Mouse (Mus musculus): Measurements from ENCODE around the gene Def8.

The Def8 gene

GRCm38 (mm10) chr8:123478456-123479218, 55.3 kb downstream of the Def8 start:
- POLR2A ChIA-PET = interaction anchor here in 3 of 4 experiments (0.6 to 2.7 kb wide), 35 partner anchors 8 to 907 kb away, joined by 3 to 16 read pairs (median 4); partner anchors contain the start of genes Gas8 (in 3 of the 3), Dbndd1 (in 2 of the 3), Mc1r (in 2 of the 3) and Tcf25 (in 1 of the 3)
- CTCF ChIA-PET = interaction anchor here in 2 of 4 experiments (0.6 to 2.0 kb wide), 3 partner anchors 22 to 36 kb away, joined by 3 to 7 read pairs (median 5); no protein-coding TSS in a partner anchor

GRCm38 (mm10) chr8:123482627-123483026, 59.3 kb downstream of the Def8 start:
- ChIA-PET POLR2A (interaction anchor here in 2 of 4 experiments (0.9 to 1.8 kb wide), 10 partner anchors 13 to 82 kb away, joined by 3 to 10 read pairs (median 4); partner anchors contain the start of gene Gas8 (in 1 of the 2)), CTCF (interaction anchor here in 3 of 4 experiments (0.6 to 2.2 kb wide), 9 partner anchors 25 to 301 kb away, joined by 3 to 13 read pairs (median 4); no protein-coding TSS in a partner anchor)

GRCm38 (mm10) chr8:123491280-123492075, 68.2 kb downstream of the Def8 start:
- POLR2A ChIA-PET = interaction anchor here in 1 of 4 experiments (1.0 kb wide), 1 partner anchor 13 kb away, joined by 4 read pairs; the partner anchor contains the start of gene Afg3l1
- CTCF ChIA-PET = no interaction called here

GRCm38 (mm10) chr8:123492898-123493297, 69.6 kb downstream of the Def8 start:
- ChIA-PET POLR2A (interaction anchor here in 1 of 4 experiments (1.0 to 1.5 kb wide), 2 partner anchors 15 to 22 kb away, joined by 4 read pairs; partner anchors contain the start of genes Afg3l1 and Dbndd1), CTCF (no interaction called here)

GRCm38 (mm10) chr8:123497699-123498098, 74.4 kb downstream of the Def8 start:
- POLR2A ChIA-PET = interaction anchor here in 2 of 4 experiments (1.0 to 1.5 kb wide), 4 partner anchors 8 to 19 kb away, joined by 3 to 5 read pairs (median 4); no protein-coding TSS in a partner anchor
- CTCF ChIA-PET = interaction anchor here in 1 of 4 experiments (0.5 kb wide), 1 partner anchor 12 kb away, joined by 3 read pairs; no protein-coding TSS in a partner anchor

- CTCF ChIA-PET = interaction anchor here in 2 of 4 experiments (1.0 to 1.2 kb wide), 2 partner anchors 16 kb away, joined by 3 to 5 read pairs; partner anchors contain the start of gene Dbndd1 (in 2 of the 2)
- POLR2A ChIA-PET = interaction anchor here in 1 of 4 experiments (1.0 kb wide), 2 partner anchors 16 to 21 kb away, joined by 3 read pairs; partner anchors contain the start of gene Afg3l1
These were observed 75.6 kb downstream of the Def8 start for GRCm38 (mm10) chr8:123498963-123499362.

- ChIA-PET CTCF (interaction anchor here in 2 of 4 experiments (1.0 to 1.2 kb wide), 2 partner anchors 15 to 16 kb away, joined by 3 to 5 read pairs; partner anchors contain the start of gene Dbndd1 (in 2 of the 2)), POLR2A (interaction anchor here in 1 of 4 experiments (1.0 to 3.2 kb wide), 3 partner anchors 10 to 22 kb away, joined by 3 to 14 read pairs (median 6); partner anchors contain the start of gene Afg3l1)
These were observed 76.2 kb downstream of the Def8 start for GRCm38 (mm10) chr8:123499556-123499955.

- ChIA-PET CTCF (interaction anchor here in 2 of 4 experiments (0.5 to 1.6 kb wide), 3 partner anchors 13 to 563 kb away, joined by 3 to 5 read pairs (median 4); partner anchors contain the start of gene Dbndd1 (in 2 of the 2)), POLR2A (interaction anchor here in 2 of 4 experiments (0.6 to 6.6 kb wide), 4 partner anchors 12 to 53 kb away, joined by 3 to 49 read pairs (median 8); partner anchors contain the start of genes Dbndd1 (in 1 of the 2) and Gas8 (in 1 of the 2))
These were observed 78.9 kb downstream of the Def8 start for GRCm38 (mm10) chr8:123502192-123502591.

- ChIA-PET POLR2A (interaction anchor here in 3 of 4 experiments (0.8 to 6.6 kb wide), 3 partner anchors 10 to 11 kb away, joined by 4 to 49 read pairs (median 5); partner anchors contain the start of gene Dbndd1 (in 2 of the 3)), CTCF (interaction anchor here (0.5 to 1.0 kb wide), 5 partner anchors 11 to 125 kb away, joined by 3 to 5 read pairs (median 4); partner anchors contain the start of gene Dbndd1 (in 3 of the 4))
These were observed 80.6 kb downstream of the Def8 start for GRCm38 (mm10) chr8:123503801-123504467.

GRCm38 (mm10) chr8:123504591-123505195, 81.4 kb downstream of the Def8 start:
- ChIA-PET CTCF (interaction anchor here in 1 of 4 experiments (1.1 kb wide), 1 partner anchor 280 kb away, joined by 3 read pairs; no protein-coding TSS in a partner anchor), POLR2A (interaction anchor here in 1 of 4 experiments (1.7 to 6.6 kb wide), 2 partner anchors 10 to 22 kb away, joined by 5 to 49 read pairs; partner anchors contain the start of gene Dbndd1)

GRCm38 (mm10) chr8:123505267-123505666, 81.9 kb downstream of the Def8 start:
- POLR2A ChIA-PET = interaction anchor here in 1 of 4 experiments (1.4 to 6.6 kb wide), 3 partner anchors 9 to 23 kb away, joined by 4 to 49 read pairs (median 5); partner anchors contain the start of gene Dbndd1

GRCm38 (mm10) chr8:123505695-123506094, 82.4 kb downstream of the Def8 start:
- ChIA-PET POLR2A (interaction anchor here in 2 of 4 experiments (0.5 to 6.6 kb wide), 7 partner anchors 8 to 314 kb away, joined by 3 to 49 read pairs (median 4); partner anchors contain the start of gene Dbndd1 (in 2 of the 2)), CTCF (interaction anchor here in 3 of 4 experiments (0.5 to 1.8 kb wide), 4 partner anchors 9 to 279 kb away, joined by 3 to 7 read pairs (median 4); partner anchors contain the start of gene Dbndd1 (in 2 of the 3))

More at GRCm38 (mm10) chr8:123505267-123505666, 81.9 kb downstream of the Def8 start:
- CTCF ChIA-PET = interaction anchor here in 3 of 4 experiments (0.5 to 1.8 kb wide), 4 partner anchors 10 to 279 kb away, joined by 3 to 7 read pairs (median 4); partner anchors contain the start of gene Dbndd1 (in 2 of the 3)

GRCm38 (mm10) chr8:123507153-123507552, 83.8 kb downstream of the Def8 start:
- CTCF ChIA-PET = interaction anchor here in 2 of 4 experiments (0.6 to 1.8 kb wide), 4 partner anchors 8 to 104 kb away, joined by 3 to 7 read pairs (median 3); partner anchors contain the start of gene Dbndd1 (in 1 of the 2)
- POLR2A ChIA-PET = interaction anchor here in 3 of 4 experiments (0.6 to 1.3 kb wide), 4 partner anchors 8 to 22 kb away, joined by 3 to 7 read pairs (median 5); partner anchors contain the start of gene Dbndd1 (in 1 of the 3)

GRCm38 (mm10) chr8:123510819-123511218, 87.5 kb downstream of the Def8 start:
- ChIA-PET CTCF (no interaction called here), POLR2A (no interaction called here)

Data from embryonic stem cell, embryonic (primary cell).